Mouse (Mus musculus): ENCODE measurements at regions not wholly inside any gene's neighbourhood (a gene's known extent, or its start where the extent isn't known, plus 50 kb on each side); places are given as distances from the start of the nearest gene placed in this dataset. TPM values are rescaled to one million over a fixed set of nuclear protein-coding genes. Genes with fewer than 3 reads are reported as not detected.

DNA sequence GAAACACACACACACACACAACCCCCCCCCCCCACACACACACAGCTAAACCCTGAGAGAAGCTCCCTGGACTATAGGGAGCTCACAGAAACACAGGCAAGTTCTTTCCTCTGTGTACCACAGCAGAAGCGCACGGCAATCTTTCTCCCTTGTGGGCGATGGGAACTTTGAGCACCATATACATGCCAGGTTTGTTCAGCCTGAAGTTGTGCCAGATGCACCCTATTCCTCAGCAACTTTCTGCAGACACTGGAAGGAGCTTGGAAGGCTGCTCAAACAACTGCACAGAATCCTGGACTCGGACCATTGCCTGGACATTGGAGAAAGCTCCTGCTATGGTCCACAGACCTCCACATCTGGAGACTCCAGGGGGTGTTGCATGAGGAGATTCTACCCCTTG is 74.3 kb upstream of the Zcchc13 start:
- DNase-seq (no peak), ATAC-seq (ENCODE audit: low FRiP score, low TSS enrichment) (peak; percentile 38; the same call in 1 of the 2 replicates)
- Histone ChIP-seq H3K27me3 (ENCODE audit: control insufficient read depth, insufficient read depth, low read length) (no peaks in the 10 kb centered on the region), H3K4me2 (ENCODE audit: low read length) (no peak overlapping the region), H3K9me3 (ENCODE audit: control insufficient read depth, low read length) (no peaks in the 10 kb centered on the region), H3K4me3 (replicated peaks; ENCODE audit: low read depth, low read length) (no peak overlapping the region), H3K27ac (replicated peaks; ENCODE audit: low read depth, low read length) (peak overlapping the region; percentile 75), H3K9ac (replicated peaks; ENCODE audit: low read length) (no peak overlapping the region), H3K4me1 (ENCODE audit: control insufficient read depth, insufficient read depth, low read length) (peaks cover 9% of the 10 kb centered on the region), H3K36me3 (ENCODE audit: control insufficient read depth, insufficient read depth, low read length) (no peaks in the 10 kb centered on the region)
- WGBS = 25% methylated on average over 4 of the region's 4 CpGs

DNA sequence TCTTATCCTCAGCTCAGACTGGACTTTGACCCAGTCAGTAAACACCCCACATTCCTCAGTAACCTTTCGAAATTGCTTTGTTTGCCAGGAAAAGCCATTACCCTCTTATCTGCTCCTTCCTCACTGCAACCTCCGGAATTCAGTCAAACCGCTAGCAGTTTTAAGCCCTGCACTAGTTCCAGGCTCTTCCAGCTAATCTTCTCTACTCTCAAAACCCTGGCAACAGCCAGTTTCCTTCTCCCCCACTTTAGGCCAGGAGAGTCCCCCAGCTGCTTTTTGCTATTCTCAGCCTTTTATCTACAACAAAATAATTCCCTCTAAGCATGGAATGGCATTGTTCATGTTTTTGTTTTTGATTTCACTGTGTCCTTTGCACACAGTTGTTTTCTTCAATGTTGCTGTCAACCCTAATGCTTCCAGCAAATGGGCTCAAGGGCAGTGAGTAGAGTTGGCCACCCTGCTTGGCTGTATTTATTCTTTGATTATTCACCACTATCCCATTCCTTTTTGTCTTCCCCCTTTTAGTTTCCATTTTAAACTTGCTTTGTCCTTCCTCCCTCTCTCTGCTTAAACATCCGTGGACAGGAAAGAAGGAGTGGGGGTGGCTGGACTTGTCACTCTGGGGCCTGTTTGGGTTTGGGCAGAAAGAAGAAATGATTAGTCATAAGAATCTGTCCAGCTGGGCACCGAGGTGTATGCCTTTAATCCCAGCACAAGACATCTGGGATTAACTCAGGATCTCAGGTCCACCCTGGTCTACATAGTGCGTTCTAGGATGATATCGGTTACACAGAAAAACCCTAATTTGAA is 73.5 kb upstream of the Zcchc13 start:
- Histone ChIP-seq H3K9me3 (ENCODE audit: control insufficient read depth, low read length) (no peaks in the 10 kb centered on the region), H3K4me1 (ENCODE audit: control insufficient read depth, insufficient read depth, low read length) (peaks cover 9% of the 10 kb centered on the region), H3K36me3 (ENCODE audit: control insufficient read depth, insufficient read depth, low read length) (no peaks in the 10 kb centered on the region), H3K4me2 (ENCODE audit: low read length) (no peak overlapping the region), H3K27me3 (ENCODE audit: control insufficient read depth, insufficient read depth, low read length) (no peaks in the 10 kb centered on the region), H3K9ac (replicated peaks; ENCODE audit: low read length) (no peak overlapping the region), H3K27ac (replicated peaks; ENCODE audit: low read depth, low read length) (peak overlapping the region; percentile 75), H3K4me3 (replicated peaks; ENCODE audit: low read depth, low read length) (no peak overlapping the region)
- WGBS = 27% methylated on average over 7 of the region's 7 CpGs
- ATAC-seq (ENCODE audit: low FRiP score, low TSS enrichment) (0 out of 2 replicates have a peak, but pooled peaks have one; percentile 9), DNase-seq (peak; percentile 36)

DNA sequence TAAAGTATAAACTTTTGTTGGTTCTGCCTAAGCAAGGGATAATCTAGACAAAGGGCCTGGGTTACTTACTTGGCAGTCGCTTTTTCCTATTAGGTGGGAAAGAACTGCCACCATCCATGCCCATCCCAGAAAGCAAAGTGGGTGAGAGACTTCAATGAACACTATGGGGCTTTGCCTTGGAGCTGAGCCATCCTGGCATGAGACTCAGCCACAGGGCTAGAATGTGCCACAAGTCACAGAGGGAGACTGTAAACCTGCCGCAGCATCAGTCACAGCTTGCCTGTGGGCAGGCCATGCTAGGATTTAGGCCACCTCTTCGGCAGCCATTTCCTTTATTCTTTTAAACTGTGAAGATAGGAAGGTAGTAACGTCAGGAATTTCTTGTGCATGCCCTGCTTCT is 72.9 kb upstream of the Zcchc13 start:
- no peak for ATAC-seq (ENCODE audit: low FRiP score, low TSS enrichment)
- peak; percentile 37 for DNase-seq
- H3K4me3 ChIP-seq (replicated peaks; ENCODE audit: low read depth, low read length) = no peak overlapping the region
- WGBS = 69% methylated on average over 4 of the region's 4 CpGs
- H3K36me3 ChIP-seq (ENCODE audit: control insufficient read depth, insufficient read depth, low read length) = no peaks in the 10 kb centered on the region
- no peaks in the 10 kb centered on the region for H3K9me3 ChIP-seq (ENCODE audit: control insufficient read depth, low read length)
- H3K4me2 ChIP-seq (ENCODE audit: low read length) = no peak overlapping the region
- H3K27ac ChIP-seq (replicated peaks; ENCODE audit: low read depth, low read length) = peak overlapping the region; percentile 75; the same call in 1 of the 2 replicates
- peaks cover 9% of the 10 kb centered on the region for H3K4me1 ChIP-seq (ENCODE audit: control insufficient read depth, insufficient read depth, low read length)
- H3K27me3 ChIP-seq (ENCODE audit: control insufficient read depth, insufficient read depth, low read length) = no peaks in the 10 kb centered on the region
- no peak overlapping the region for H3K9ac ChIP-seq (replicated peaks; ENCODE audit: low read length)

DNA sequence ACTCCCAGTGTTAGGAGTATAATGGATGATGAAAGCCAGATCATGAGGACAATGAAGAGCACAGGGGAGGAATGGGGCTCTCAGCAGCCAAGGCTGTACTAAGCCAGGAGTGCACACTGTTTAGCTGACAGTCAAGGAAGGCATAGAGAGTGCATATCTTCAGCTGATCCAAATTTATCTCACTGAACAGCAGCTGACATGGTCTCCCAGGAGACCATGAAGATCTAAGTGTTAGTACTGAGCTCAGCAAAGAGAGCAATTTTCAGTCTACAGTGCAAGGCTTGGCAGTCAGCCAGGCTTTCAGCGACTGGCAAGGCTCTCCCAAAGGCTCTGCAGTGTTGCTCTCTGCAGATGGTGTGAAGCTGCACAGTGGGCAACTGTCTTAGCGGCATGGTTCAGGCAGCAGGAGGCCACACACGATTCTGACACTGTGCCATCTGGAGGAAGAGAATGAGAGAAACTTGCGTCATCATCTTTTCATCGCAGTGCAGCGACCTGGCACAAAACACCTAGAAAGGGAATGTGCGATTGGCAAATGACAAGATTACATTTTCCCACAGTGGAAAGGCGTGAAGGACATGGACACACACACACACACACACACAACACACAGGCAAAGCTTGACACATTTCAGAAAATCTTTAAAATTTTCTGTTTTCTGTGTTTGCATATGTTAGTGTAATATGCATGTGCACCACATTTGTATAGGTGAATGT is 66.7 kb upstream of the Zcchc13 start:
- Histone ChIP-seq H3K9ac (replicated peaks; ENCODE audit: low read length) (no peak overlapping the region), H3K4me1 (ENCODE audit: control insufficient read depth, insufficient read depth, low read length) (peaks cover 10% of the 10 kb centered on the region; the same call in 1 of the 2 replicates), H3K4me2 (ENCODE audit: low read length) (0 out of 2 replicates have a peak overlapping the region, but pooled peaks have one; percentile 12), H3K36me3 (ENCODE audit: control insufficient read depth, insufficient read depth, low read length) (no peaks in the 10 kb centered on the region), H3K27ac (replicated peaks; ENCODE audit: low read depth, low read length) (peak overlapping the region; percentile 70), H3K4me3 (replicated peaks; ENCODE audit: low read depth, low read length) (no peak overlapping the region), H3K9me3 (ENCODE audit: control insufficient read depth, low read length) (no peaks in the 10 kb centered on the region), H3K27me3 (ENCODE audit: control insufficient read depth, insufficient read depth, low read length) (no peaks in the 10 kb centered on the region)
- DNase-seq = peak; percentile 89
- peak; percentile 94 for ATAC-seq (ENCODE audit: low FRiP score, low TSS enrichment)
- 36% methylated on average over 8 of the region's 8 CpGs for WGBS

DNA sequence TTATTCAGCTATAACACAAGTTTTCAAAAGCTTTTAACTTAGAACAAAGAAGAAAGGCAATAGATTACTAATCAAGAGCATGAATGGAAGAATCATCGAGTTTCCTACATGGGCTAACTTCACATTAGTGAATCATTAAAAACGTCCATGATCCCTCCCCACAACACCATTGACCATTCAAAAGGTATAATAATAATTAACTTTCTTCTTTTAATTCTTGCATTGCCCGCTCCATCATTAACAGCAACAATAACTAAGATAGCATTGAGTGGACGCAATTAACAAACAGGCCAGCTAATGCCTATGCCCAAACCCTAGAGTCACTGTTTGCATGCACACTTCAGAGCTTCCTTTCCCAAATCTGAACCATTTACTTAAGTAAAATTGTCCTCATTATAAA is 57.0 kb upstream of the Zcchc13 start:
- no peak overlapping the region for H3K9ac ChIP-seq (replicated peaks; ENCODE audit: low read length)
- H3K4me3 ChIP-seq (replicated peaks; ENCODE audit: low read depth, low read length) = no peak overlapping the region
- H3K4me1 ChIP-seq (ENCODE audit: control insufficient read depth, insufficient read depth, low read length) = no peaks in the 10 kb centered on the region
- DNase-seq = no peak
- no peak for ATAC-seq (ENCODE audit: low FRiP score, low TSS enrichment)
- no peak overlapping the region for H3K27ac ChIP-seq (replicated peaks; ENCODE audit: low read depth, low read length)
- H3K27me3 ChIP-seq (ENCODE audit: control insufficient read depth, insufficient read depth, low read length) = no peaks in the 10 kb centered on the region
- H3K9me3 ChIP-seq (ENCODE audit: control insufficient read depth, low read length) = no peaks in the 10 kb centered on the region
- WGBS = 98% methylated on average over 4 of the region's 4 CpGs
- no peaks in the 10 kb centered on the region for H3K36me3 ChIP-seq (ENCODE audit: control insufficient read depth, insufficient read depth, low read length)
- H3K4me2 ChIP-seq (ENCODE audit: low read length) = no peak overlapping the region

DNA sequence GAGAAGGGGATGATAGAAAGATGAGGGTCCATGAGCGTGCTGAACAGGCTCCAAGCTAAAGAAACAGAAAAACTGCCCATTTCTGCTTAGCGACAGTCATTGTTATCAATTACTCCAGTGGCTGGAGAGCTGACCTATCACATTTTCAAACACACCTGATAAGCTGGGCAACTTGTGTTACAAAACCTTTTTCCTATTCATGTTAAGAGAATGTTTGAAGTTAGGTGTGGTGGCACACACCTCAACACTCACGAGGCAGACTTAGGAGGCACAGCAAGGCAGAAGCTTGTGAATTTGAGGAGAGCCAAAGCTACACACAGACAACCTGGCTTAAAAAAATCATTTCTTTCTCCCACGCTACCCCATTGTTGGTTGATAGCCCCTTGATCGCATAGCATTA is 50.9 kb upstream of the Zcchc13 start:
- no peak for ATAC-seq (ENCODE audit: low FRiP score, low TSS enrichment)
- no peaks in the 10 kb centered on the region for H3K27me3 ChIP-seq (ENCODE audit: control insufficient read depth, insufficient read depth, low read length)
- no peak overlapping the region for H3K9ac ChIP-seq (replicated peaks; ENCODE audit: low read length)
- no peak for DNase-seq
- no peaks in the 10 kb centered on the region for H3K36me3 ChIP-seq (ENCODE audit: control insufficient read depth, insufficient read depth, low read length)
- no peak overlapping the region for H3K27ac ChIP-seq (replicated peaks; ENCODE audit: low read depth, low read length)
- no peak overlapping the region for H3K4me2 ChIP-seq (ENCODE audit: low read length)
- no peak overlapping the region for H3K4me3 ChIP-seq (replicated peaks; ENCODE audit: low read depth, low read length)
- H3K4me1 ChIP-seq (ENCODE audit: control insufficient read depth, insufficient read depth, low read length) = no peaks in the 10 kb centered on the region
- 96% methylated on average over 5 of the region's 5 CpGs for WGBS
- H3K9me3 ChIP-seq (ENCODE audit: control insufficient read depth, low read length) = no peaks in the 10 kb centered on the region

MicroRNA genes in the stretch of these regions (microRNA counts, 519-probe panel; counts per million panel counts)
- 5,063 counts per million, percentile 51 among the panel's probes with 10 or more counts for microRNA mmu-miR-374
- 2,718 counts per million, percentile 9 among the panel's probes with 10 or more counts for microRNA mmu-miR-421

Small RNAs in the stretch of these regions (microRNA-seq; reads per million reads assigned to microRNA genes)
- gene Mir374b = not detected
- not detected for gene Mir374c
- gene Mir421 = 315 reads per million, percentile 67 among the genes with 10 or more reads in this experiment

Data from midbrain, embryonic 14.5 days (tissue).